Mouse (Mus musculus): ENCODE results near the gene Kcnh1.

DNA sequence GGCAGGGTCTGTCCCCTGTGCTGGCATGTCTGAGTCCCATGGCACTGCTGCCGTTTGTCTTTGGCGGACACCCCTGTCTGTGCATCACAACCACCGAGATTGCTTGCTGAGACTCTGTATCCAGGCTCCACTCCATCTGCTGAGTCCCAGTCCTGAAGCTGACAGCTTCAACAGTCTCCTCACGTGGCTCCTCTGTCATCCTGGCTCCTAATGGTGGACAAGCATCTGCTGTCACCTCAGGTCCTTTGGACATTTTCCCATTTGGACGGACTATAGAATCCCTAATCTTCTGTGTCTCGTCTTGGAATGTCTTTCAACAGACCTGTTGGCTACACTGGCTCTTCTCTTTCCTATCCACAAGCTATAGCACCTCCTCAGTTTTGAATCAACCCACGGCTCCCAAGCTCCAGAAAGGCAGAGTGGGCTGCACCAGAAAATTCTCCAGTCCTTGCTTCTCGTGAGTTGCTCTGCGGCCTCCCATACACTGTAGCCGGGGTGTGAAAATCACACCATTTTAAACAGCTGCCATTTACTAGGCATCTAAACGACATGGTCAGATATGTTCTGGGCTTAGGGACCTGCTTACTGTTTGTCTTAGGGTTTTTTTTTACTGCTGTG is 104.8 kb downstream of the Kcnh1 start:
- TF ChIP-seq EP300 (IDR thresholded peaks at IDR 0.05; ENCODE audit: low read depth), result no peak
- no peak for TF ChIP-seq CTCF (IDR thresholded peaks at IDR 0.05; ENCODE audit: low read depth)

All from liver, postnatal 0 days (tissue).